Mouse (Mus musculus) ES-E14 (cell line): ENCODE data around the gene 1110008P14Rik. TPM values are rescaled to one million over a fixed set of nuclear protein-coding genes. Genes with fewer than 3 reads are reported as not detected.

Source experiments
- DNase-seq: peaks from one replicate; pipeline ENCODE4 v3.0.0-alpha.2; 2013; ENCODE audit warnings: low read depth, low spot score
- H3K27ac ChIP-seq: 2 replicates; pipeline ENCODE4 v1.5.1; 2012; ENCODE audit warnings: low read depth, mild to moderate bottlenecking, low read length, moderate library complexity, mixed read lengths; ENCODE audit not compliant: poor library complexity, insufficient read depth, severe bottlenecking
- H3K36me3 ChIP-seq: 2 replicates; pipeline ENCODE4 v1.6.1; 2012; ENCODE audit warnings: mild to moderate bottlenecking, low read length, moderate library complexity, mixed read lengths; ENCODE audit not compliant: control insufficient read depth, poor library complexity, insufficient read depth, severe bottlenecking
- H3K4me1 ChIP-seq, 2 experiments: fragments of 150-350 bp in 1 of 2; sonication (generic) in 1 of 2; 2 replicates each; pipeline ENCODE4 v1.6.1; 2012; ENCODE audit warnings: low read length in 2 of 2, mild to moderate bottlenecking in 1 of 2, mixed read lengths in 1 of 2; ENCODE audit not compliant: control insufficient read depth in 2 of 2, insufficient read depth in 2 of 2, poor library complexity in 1 of 2
- H3K4me3 ChIP-seq, 2 experiments: fragments of 150-350 bp in 1 of 2; sonication (generic) in 1 of 2; 2 replicates each; pipeline ENCODE4 v1.5.1; 2012; ENCODE audit warnings: low read length in 2 of 2, low read depth in 1 of 2, mild to moderate bottlenecking in 1 of 2, mixed read lengths in 1 of 2; ENCODE audit not compliant: insufficient read depth in 1 of 2, poor library complexity in 1 of 2, severe bottlenecking in 1 of 2
- H3K9ac ChIP-seq: 2 replicates; pipeline ENCODE4 v1.6.1; 2012; ENCODE audit warnings: low read depth, mild to moderate bottlenecking, low read length, mixed read lengths; ENCODE audit not compliant: poor library complexity, insufficient read depth, severe bottlenecking
- H3K9me3 ChIP-seq: fragments of 150-350 bp; sonication (generic); 2 replicates; pipeline ENCODE4 v1.6.1; 2012; ENCODE audit warnings: low read depth, mild to moderate bottlenecking, low read length; ENCODE audit not compliant: control insufficient read depth, insufficient read depth
- CHD2 ChIP-seq: IDR thresholded peaks from 2 replicates; pipeline ENCODE4 v1.6.1; 2014; ENCODE audit warnings: mild to moderate bottlenecking, low read depth, low read length, inconsistent platforms
- HCFC1 ChIP-seq: IDR thresholded peaks from 2 replicates; pipeline ENCODE4 v1.6.1; 2012; ENCODE audit warnings: low read length, inconsistent platforms, borderline replicate concordance; ENCODE audit not compliant: insufficient read depth
- MAFK ChIP-seq: IDR thresholded peaks from 2 replicates; pipeline ENCODE4 v1.6.1; 2014; ENCODE audit warnings: mild to moderate bottlenecking, low read depth, low read length, inconsistent platforms; ENCODE audit not compliant: insufficient read depth
- ZC3H11A ChIP-seq: IDR thresholded peaks from 2 replicates; pipeline ENCODE4 v1.6.1; 2012; ENCODE audit warnings: low read depth, mild to moderate bottlenecking, inconsistent platforms, low read length, borderline replicate concordance
- ZNF384 ChIP-seq: IDR thresholded peaks from 2 replicates; pipeline ENCODE4 v1.6.1; 2012; ENCODE audit warnings: low read depth, low read length, inconsistent platforms
- in situ Hi-C, 2 experiments: fragments of 600-800 bp; cut with MboI; formaldehyde crosslinking; loops; one replicate each; pipeline ENCODE4 v1.15.1; 2025; ENCODE audit warnings: low sequenced_read_pairs in 2 of 2, inconsistent platforms in 1 of 2; ENCODE audit not compliant: unreplicated experiment in 2 of 2
- total RNA-seq: library from RNA; depleted of rRNA; stranded (reverse); fragments of 300-350 nt; gene quantifications from 2 replicates; pipeline ENCODE4 v1.2.3, GENCODE M21; 2012

The 1110008P14Rik gene
- total RNA-seq, 1 experiment: 31.3 TPM

GRCm38 (mm10) chr2:32347019-32347418 is 34.7 kb downstream of the 1110008P14Rik start:
- no peak overlapping the region for H3K9ac ChIP-seq
- in situ Hi-C loops: no loop called here
- H3K4me3 ChIP-seq: no peak overlapping the region
- H3K9me3 ChIP-seq: no peaks in the 10 kb centered on the region
- peaks cover 6 to 35% of the 10 kb centered on the region in 2 experiments; a peak in 3 of 4 replicates for H3K4me1 ChIP-seq
- no peak overlapping the region for H3K27ac ChIP-seq
- H3K36me3 ChIP-seq: no peaks in the 10 kb centered on the region
- DNase-seq: no peak
- TF ChIP-seq HCFC1 (no peak), CHD2 (no peak), ZC3H11A (no peak), MAFK (no peak), ZNF384 (no peak)

- Histone ChIP-seq H3K36me3 (no peaks in the 10 kb centered on the region), H3K9me3 (no peaks in the 10 kb centered on the region), H3K4me1 (peaks cover 0 to 15% of the 10 kb centered on the region in 2 experiments; a peak in 2 of 4 replicates), H3K4me3 (no peak overlapping the region), H3K27ac (no peak overlapping the region), H3K9ac (no peak overlapping the region)
- TF ChIP-seq ZC3H11A: no peak
- TF ChIP-seq ZNF384: no peak
- no peak for TF ChIP-seq CHD2
- no peak for DNase-seq
- in situ Hi-C loops: no loop called here
Observed at GRCm38 (mm10) chr2:32344598-32345321, 37.0 kb downstream of the 1110008P14Rik start.

- Histone ChIP-seq H3K4me1 (peaks cover 0 to 13% of the 10 kb centered on the region in 2 experiments; a peak in 2 of 4 replicates), H3K4me3 (no peak overlapping the region), H3K9ac (no peak overlapping the region), H3K9me3 (no peaks in the 10 kb centered on the region), H3K36me3 (no peaks in the 10 kb centered on the region), H3K27ac (no peak overlapping the region)
- TF ChIP-seq ZNF384 (no peak), CHD2 (no peak), HCFC1 (no peak), MAFK (no peak)
- no peak for DNase-seq
- in situ Hi-C loops: no loop called here
Observed at GRCm38 (mm10) chr2:32344056-32344455, 37.7 kb downstream of the 1110008P14Rik start.

GRCm38 (mm10) chr2:32343351-32343671 is 38.4 kb downstream of the 1110008P14Rik start:
- in situ Hi-C loops: no loop called here
- Histone ChIP-seq H3K4me3 (no peak overlapping the region), H3K4me1 (peaks cover 0 to 6% of the 10 kb centered on the region in 2 experiments; a peak in 1 of 4 replicates), H3K36me3 (no peaks in the 10 kb centered on the region), H3K9me3 (no peaks in the 10 kb centered on the region), H3K27ac (no peak overlapping the region), H3K9ac (no peak overlapping the region)
- TF ChIP-seq ZNF384: no peak
- TF ChIP-seq CHD2: no peak
- TF ChIP-seq HCFC1: no peak
- TF ChIP-seq ZC3H11A: no peak
- no peak for TF ChIP-seq MAFK
- no peak for DNase-seq

- H3K27ac ChIP-seq: no peak overlapping the region
- no peaks in the 10 kb centered on the region for H3K36me3 ChIP-seq
- in situ Hi-C loops: no loop called here
- peaks cover 0 to 5% of the 10 kb centered on the region in 2 experiments; a peak in 1 of 4 replicates for H3K4me1 ChIP-seq
- no peaks in the 10 kb centered on the region for H3K9me3 ChIP-seq
- H3K4me3 ChIP-seq: no peak overlapping the region
- H3K9ac ChIP-seq: no peak overlapping the region
- TF ChIP-seq MAFK (no peak), ZC3H11A (no peak), ZNF384 (no peak), CHD2 (no peak), HCFC1 (no peak)
- no peak for DNase-seq
Observed at GRCm38 (mm10) chr2:32342539-32343350, 39.0 kb downstream of the 1110008P14Rik start.
